Mouse (Mus musculus): ENCODE measurements around the gene Qrich2.

DNA sequence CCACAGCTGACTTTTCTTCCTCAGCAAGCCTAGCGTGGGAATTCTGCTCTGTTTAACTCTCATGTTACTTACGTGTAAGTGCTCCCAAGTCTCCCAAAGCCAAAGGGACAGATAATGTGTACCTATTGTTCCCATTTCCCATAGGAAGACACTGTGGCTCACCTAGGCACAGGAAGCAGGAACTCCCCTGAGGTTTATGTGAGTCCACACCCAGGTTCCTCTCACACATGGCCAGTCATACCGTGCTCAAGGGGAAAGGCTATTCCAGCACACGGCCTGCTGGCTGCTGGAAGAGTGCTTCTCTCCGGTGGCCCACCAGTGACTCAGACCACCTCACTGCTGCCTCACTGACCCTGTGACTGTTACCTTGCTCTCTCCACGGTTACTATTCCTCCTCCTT lies 44.9 kb downstream of the Qrich2 start:
- TF ChIP-seq CTCF (IDR thresholded peaks at IDR 0.05), result no peak
- no peak for TF ChIP-seq EP300 (IDR thresholded peaks at IDR 0.05; ENCODE audit: insufficient read depth, low read depth, low read length)
- TF ChIP-seq POLR2A (IDR thresholded peaks at IDR 0.05; ENCODE audit: insufficient read depth, low read depth, low read length), result no peak
